Mouse (Mus musculus) megakaryocyte, embryonic 14.5 days (primary cell): ENCODE measurements around the gene Cdc123. TPM values are rescaled to one million over a fixed set of nuclear protein-coding genes. Genes with fewer than 3 reads are reported as not detected.

ENCODE experiments used
- H3K27me3 ChIP-seq: replicated peaks from 2 replicates; pipeline ENCODE3; 2012; ENCODE audit warnings: inconsistent platforms
- H3K36me3 ChIP-seq: replicated peaks from 2 replicates; pipeline ENCODE3; 2012; ENCODE audit warnings: low read length, inconsistent platforms, mixed read lengths
- H3K4me1 ChIP-seq: 2 replicates; pipeline ENCODE4 v1.6.1; 2012; ENCODE audit warnings: inconsistent platforms
- H3K4me3 ChIP-seq: replicated peaks from 2 replicates; pipeline ENCODE3; 2012; ENCODE audit warnings: moderate library complexity, mild to moderate bottlenecking, inconsistent platforms
- H3K9me3 ChIP-seq: 2 replicates; pipeline ENCODE4 v1.6.1; 2012; ENCODE audit warnings: inconsistent platforms
- FLI1 ChIP-seq: IDR thresholded peaks from 2 replicates; pipeline ENCODE4 v1.6.1; 2012; ENCODE audit warnings: low read length, inconsistent platforms, mixed read lengths
- GATA1 ChIP-seq: IDR thresholded peaks from 3 replicates; pipeline ENCODE4 v1.6.1; 2012; ENCODE audit warnings: mixed read lengths, low read length, inconsistent platforms, borderline replicate concordance
- polyA plus RNA-seq: library from polyadenylated mRNA; stranded (reverse); fragments of >175 nt; gene quantifications from 2 replicates; pipeline ENCODE4 v1.2.3, GENCODE M21; 2012; ENCODE audit warnings: low replicate concordance; ENCODE audit not compliant: insufficient read depth

Gene Cdc123
- 25.9 and 129 TPM in 2 replicates for polyA plus RNA-seq

DNA sequence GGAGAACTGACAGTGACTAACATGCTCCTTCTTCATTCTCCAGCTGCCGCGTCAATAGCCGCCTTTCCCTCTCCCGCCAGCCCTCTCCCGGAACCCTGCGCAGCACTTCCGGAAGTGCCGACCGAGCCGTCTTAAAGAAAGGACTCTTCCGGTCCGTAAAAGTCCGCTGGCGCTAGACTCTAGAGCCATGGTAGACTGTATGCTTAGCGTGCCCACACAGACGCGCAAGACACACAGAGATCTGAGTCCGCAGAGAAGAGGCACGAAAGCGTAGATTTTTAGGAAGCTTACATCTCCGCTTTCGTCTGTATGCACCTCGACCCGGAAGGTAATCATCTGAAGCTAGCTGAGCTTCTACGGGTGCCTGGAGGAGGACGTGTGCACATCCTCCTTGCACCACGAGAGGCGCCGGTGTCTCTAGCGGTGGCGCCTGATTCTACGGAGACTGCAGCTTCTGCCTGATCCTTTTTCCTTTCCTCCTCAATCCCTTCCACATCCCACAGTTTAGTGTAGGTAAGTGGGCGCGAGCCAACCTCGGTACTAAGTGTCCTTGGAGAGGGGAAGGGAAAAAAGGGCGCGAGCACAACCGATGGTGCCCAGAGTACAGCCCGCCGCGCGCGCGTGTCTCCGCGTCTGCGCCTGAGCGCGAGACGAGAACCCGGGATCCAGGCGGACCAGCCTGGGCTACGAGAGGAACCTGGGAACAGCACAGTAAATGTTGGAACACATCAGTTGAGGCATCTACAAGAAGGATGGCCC, at the start of gene Cdc123, which contains the start of gene Nudt5:
Cdc123 (minus strand) TSS at position 292 of the 759 bp plus-strand sequence.
Nudt5 (plus strand) TSS at position 147 of the 759 bp plus-strand sequence.
- Histone ChIP-seq H3K27me3 (no peaks in the 10 kb centered on the region), H3K4me1 (peaks cover 44% of the 10 kb centered on the region), H3K36me3 (peaks cover 44% of the 10 kb centered on the region), H3K4me3 (peak within 1 kb of the TSS; percentile 98), H3K9me3 (no peaks in the 10 kb centered on the region)
- TF ChIP-seq GATA1 (no peak), FLI1 (peak; percentile 86; the same call in 1 of the 2 replicates)

- peaks cover 28% of the 10 kb centered on the region for H3K36me3 ChIP-seq
- TF ChIP-seq GATA1 (no peak), FLI1 (no peak)
- no peaks in the 10 kb centered on the region for H3K9me3 ChIP-seq
- H3K4me1 ChIP-seq = peaks cover 23% of the 10 kb centered on the region
- peaks cover 3% of the 10 kb centered on the region for H3K27me3 ChIP-seq
- H3K4me3 ChIP-seq = peak overlapping the region; percentile 97
These were observed 49.3 kb upstream of the Cdc123 start for GRCm38 (mm10) chr2:5894296-5894695.

DNA sequence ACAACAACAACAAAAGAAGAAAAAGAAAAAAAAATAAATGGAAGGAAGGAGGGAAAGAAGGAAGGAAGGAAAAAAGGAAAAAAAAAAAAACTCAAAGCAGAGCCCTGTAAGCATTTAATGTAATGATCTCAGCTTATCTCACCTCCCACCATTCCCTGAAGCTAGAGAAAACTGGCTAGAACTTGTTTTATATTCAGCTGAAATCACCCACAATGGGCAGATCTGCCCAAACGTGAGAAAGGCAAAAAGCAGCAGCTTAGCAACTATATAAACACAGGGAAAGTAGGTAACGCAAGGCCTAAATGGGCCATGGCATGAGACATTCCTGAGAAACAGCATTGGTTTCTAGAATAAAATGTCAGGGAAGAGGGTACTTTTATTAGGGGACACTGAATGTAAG, 44.4 kb upstream of the Cdc123 start:
- TF ChIP-seq GATA1 (no peak), FLI1 (no peak)
- no peak overlapping the region for H3K4me3 ChIP-seq
- peaks cover 72% of the 10 kb centered on the region for H3K36me3 ChIP-seq
- H3K9me3 ChIP-seq = no peaks in the 10 kb centered on the region
- H3K4me1 ChIP-seq = peaks cover 39% of the 10 kb centered on the region
- no peaks in the 10 kb centered on the region for H3K27me3 ChIP-seq

- Histone ChIP-seq H3K36me3 (peaks cover 75% of the 10 kb centered on the region), H3K4me3 (peak overlapping the region; percentile 48), H3K4me1 (peaks cover 35% of the 10 kb centered on the region), H3K9me3 (no peaks in the 10 kb centered on the region), H3K27me3 (no peaks in the 10 kb centered on the region)
- no peak for TF ChIP-seq FLI1
- TF ChIP-seq GATA1 = no peak
These were observed 43.9 kb upstream of the Cdc123 start for GRCm38 (mm10) chr2:5888865-5889264.

DNA sequence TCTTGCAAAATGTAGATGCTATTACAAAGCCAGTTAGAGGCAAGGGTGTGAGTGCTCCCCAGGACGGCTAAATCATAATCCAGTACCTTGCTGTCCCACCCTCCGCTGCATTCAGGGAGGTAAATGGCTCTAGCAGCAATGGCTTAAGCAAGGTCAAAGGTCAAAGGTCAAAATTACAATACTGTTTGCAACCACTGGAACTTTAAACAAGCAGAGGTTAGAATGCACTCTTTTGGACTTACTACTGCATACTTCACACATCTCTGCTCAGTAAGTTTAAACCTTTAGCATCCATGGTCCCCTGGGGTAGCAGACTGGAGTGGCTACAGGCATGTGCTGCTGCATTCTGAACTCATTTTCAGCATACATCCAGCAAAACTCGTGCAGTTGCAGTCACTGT, 32.5 kb upstream of the Cdc123 start:
- Histone ChIP-seq H3K4me1 (no peaks in the 10 kb centered on the region), H3K9me3 (no peaks in the 10 kb centered on the region), H3K36me3 (peaks cover 92% of the 10 kb centered on the region), H3K4me3 (no peak overlapping the region), H3K27me3 (no peaks in the 10 kb centered on the region)
- TF ChIP-seq FLI1 (no peak), GATA1 (no peak)

DNA sequence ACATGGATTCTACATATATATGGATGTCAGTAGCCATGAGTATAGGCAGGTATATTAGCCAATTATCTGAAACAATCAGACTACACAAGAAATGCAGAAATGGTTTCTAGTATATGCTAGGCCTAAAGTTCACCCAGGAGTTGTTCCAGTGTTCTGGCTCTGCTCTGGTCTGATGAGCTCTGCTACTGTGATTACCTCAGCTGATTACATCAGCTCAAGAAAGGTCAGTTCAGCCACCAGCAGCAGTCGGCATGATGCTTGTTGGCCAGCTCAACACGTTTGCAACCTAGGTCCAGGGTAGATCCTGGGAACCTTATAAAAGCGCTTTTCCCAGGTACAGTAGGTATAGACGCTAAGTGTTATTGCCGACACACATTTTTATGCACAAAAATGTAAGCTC, 24.8 kb upstream of the Cdc123 start:
- Histone ChIP-seq H3K4me1 (no peaks in the 10 kb centered on the region), H3K27me3 (no peaks in the 10 kb centered on the region), H3K4me3 (no peak overlapping the region), H3K36me3 (peaks cover 89% of the 10 kb centered on the region), H3K9me3 (no peaks in the 10 kb centered on the region)
- TF ChIP-seq GATA1 (no peak), FLI1 (no peak)

DNA sequence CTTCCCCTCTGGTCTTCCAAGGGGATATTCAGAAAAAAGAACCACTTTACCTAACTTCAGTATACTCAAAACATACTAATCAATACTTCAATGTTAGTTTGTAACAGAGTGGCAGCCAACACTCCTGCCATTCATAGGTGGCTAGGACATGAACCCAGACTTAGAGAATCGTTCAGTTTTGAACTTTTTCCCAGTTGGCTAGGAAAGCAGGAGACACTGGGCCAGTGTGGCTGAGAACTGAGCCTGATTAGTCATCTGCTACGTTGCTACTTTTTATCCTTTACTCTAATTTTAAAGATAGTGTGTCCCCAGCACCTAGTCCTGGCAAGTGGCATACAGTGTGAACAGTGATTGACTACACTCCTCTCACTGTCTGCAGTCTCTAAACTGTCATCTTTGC, 22.7 kb upstream of the Cdc123 start:
- no peak overlapping the region for H3K4me3 ChIP-seq
- H3K4me1 ChIP-seq = no peaks in the 10 kb centered on the region
- peaks cover 89% of the 10 kb centered on the region for H3K36me3 ChIP-seq
- TF ChIP-seq GATA1 = no peak
- no peak for TF ChIP-seq FLI1
- H3K9me3 ChIP-seq = no peaks in the 10 kb centered on the region
- H3K27me3 ChIP-seq = no peaks in the 10 kb centered on the region

GRCm38 (mm10) chr2:5862834-5863233, 17.9 kb upstream of the Cdc123 start, which contains the start of gene Gm13199:
Gene Gm13199 (minus strand): TSS chr2:5862934.
- Histone ChIP-seq H3K4me3 (no peak within 1 kb of the TSS), H3K36me3 (peaks cover 97% of the 10 kb centered on the region), H3K9me3 (no peaks in the 10 kb centered on the region), H3K4me1 (no peaks in the 10 kb centered on the region), H3K27me3 (no peaks in the 10 kb centered on the region)
- no peak for TF ChIP-seq GATA1
- no peak for TF ChIP-seq FLI1

DNA sequence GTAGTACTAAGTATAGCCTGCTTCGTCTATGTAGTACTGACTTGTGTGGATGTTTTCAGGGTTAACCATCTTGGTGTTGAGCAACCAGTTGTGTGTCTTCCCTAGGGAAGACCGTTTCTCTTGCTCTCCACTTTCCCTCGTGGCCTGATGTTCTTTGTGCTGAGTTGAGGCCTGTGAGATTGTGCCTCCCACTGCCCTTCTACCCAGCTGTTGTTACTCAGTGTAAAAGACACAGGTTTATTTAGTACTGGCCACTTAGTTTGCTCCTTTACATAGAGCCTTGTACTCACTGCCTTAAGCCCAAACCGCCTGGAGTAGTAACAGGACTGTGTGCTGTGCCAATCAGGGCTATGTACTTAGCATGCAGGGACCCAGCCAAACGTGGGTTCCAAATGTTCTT, 6.9 kb upstream of the Cdc123 start:
- Histone ChIP-seq H3K4me1 (peaks cover 63% of the 10 kb centered on the region), H3K36me3 (peaks cover 80% of the 10 kb centered on the region), H3K4me3 (no peak overlapping the region), H3K27me3 (no peaks in the 10 kb centered on the region), H3K9me3 (no peaks in the 10 kb centered on the region)
- TF ChIP-seq GATA1 = no peak
- TF ChIP-seq FLI1 = no peak

GRCm38 (mm10) chr2:5851116-5851515, 6.2 kb upstream of the Cdc123 start:
- TF ChIP-seq GATA1 (no peak), FLI1 (no peak)
- Histone ChIP-seq H3K4me3 (no peak overlapping the region), H3K9me3 (no peaks in the 10 kb centered on the region), H3K27me3 (no peaks in the 10 kb centered on the region), H3K36me3 (peaks cover 75% of the 10 kb centered on the region), H3K4me1 (peaks cover 70% of the 10 kb centered on the region)
